Mouse (Mus musculus) kidney, adult 2 months (tissue): ENCODE measurements around the gene Sh3bgrl.

Source experiments
- CTCF ChIP-seq: fragments of 200-500 bp; conservative IDR thresholded peaks from 2 replicates; pipeline ENCODE4 v1.5.1; 2011; ENCODE audit warnings: low read depth, mild to moderate bottlenecking, control low read depth, low read length, moderate library complexity, mixed read lengths; ENCODE audit not compliant: insufficient read depth, insufficient read length
- POLR2A ChIP-seq: fragments of 200-500 bp; IDR thresholded peaks from one replicate; pipeline ENCODE4 v1.6.1; 2011; ENCODE audit warnings: low read depth, low read length, control low read depth

- TF ChIP-seq CTCF, result no peak
- TF ChIP-seq POLR2A, result no peak
Measured at GRCm38 (mm10) chrX:109151228-109151627, 56.1 kb downstream of the Sh3bgrl start.
